Mouse (Mus musculus) testis, postnatal 14 days (tissue): ENCODE measurements around the gene Prkab1.

Source experiments
- DNase-seq: peaks from one replicate; pipeline ENCODE4 v3.0.0; 2021; ENCODE audit warnings: low spot score

Prkab1 gene

DNA sequence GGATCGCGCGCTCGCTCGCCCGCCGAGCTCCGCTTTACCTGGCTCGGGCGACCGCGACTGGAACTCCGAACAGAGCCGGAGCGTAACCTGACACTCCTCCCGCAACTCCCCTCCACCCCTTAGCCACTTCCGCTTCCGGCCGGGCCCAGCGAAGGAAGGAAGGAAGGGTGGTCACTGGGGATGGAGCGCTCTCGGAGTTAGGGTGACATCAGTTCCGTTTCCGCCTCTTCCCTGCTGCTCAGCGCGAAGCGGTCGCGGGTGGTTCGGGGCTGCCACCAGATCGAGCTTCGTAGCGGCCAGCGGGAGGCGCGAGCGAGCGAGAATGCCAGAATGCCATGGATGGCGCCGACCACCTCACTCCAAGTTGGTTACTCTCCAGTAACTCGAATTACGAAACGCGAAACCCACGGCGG, at the start of gene Prkab1:
Gene Prkab1 (minus strand): TSS at position 182 of the 413 bp plus-strand sequence.
- peak; percentile 90 for DNase-seq

DNA sequence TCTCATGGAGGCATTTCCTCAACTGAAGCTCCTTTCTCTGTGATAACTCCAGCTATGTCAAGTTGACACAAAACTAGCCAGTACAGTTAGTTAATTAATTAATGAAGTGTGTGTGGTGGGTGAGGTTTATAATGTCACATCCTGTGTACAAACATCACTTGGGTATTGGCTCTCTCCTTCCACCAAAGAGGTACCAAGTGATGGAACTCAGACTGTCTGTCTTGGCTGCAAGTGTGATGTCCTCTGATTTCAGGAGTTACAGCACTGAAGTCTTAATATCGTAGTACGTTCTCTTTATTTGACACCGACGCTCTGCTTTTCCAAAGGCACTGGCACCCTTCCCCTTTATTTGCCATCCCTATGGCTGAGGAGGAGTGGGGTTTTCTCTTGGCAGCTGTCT, 45.3 kb upstream of the Prkab1 start:
- DNase-seq: no peak

DNA sequence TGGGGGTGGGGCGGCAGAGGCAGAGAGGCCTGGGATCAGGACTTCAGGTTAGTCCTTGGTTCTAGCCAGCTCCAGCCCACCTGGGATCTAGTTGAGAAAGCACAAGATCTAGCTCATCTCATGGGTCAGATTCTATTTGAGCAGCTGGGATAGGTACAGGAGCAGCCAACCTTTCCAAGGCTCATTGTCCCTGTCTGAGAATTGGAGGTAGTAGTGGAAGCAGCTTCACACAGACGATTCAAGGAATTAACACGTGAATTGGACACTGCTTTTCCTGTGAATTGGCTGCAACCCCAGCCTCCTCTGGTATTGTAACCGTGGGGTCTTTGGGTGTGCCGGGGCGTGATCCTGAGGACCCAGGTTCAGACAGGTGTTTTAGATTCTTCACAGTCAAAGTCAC, 28.5 kb upstream of the Prkab1 start:
- DNase-seq: no peak

DNA sequence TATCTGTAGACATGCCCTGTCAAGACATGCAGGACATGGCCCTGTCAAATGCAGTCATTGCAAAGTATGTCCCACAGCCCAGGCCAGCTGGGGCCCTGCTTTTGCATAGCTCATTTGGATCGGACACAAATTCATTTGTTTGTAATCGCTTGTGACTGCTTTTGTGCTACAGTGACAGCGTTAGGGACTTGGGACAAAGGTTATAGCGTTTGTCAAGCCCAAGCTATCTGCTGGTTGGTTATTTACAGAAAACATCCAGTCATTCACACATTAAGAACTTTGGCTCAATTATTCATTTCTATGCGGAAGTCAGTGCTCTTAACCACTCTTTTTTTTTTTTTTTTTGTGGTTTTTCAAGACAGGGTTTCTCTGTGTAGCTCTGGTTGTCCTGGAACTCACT, 27.9 kb upstream of the Prkab1 start:
- no peak for DNase-seq

DNA sequence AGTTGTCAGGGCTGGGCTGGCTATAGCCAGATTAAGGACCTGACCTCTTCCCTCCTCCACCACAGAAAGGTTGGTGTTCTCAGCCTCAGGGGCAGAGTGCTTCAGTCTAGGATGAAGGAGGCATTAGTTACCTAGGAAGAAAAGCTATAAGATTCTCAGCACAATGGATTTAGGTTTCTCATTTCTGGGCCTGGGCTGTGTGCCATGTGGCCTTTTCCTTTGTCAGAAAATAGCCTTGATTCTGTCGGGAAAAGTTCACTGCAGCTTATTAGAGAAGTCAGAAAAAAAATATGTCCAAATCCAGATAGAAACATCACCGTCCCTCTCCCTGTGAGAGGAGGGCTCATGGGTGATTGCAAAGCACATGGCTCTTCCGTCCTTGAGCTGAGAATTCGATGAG, 25.5 kb upstream of the Prkab1 start:
- no peak for DNase-seq

- no peak for DNase-seq
Measured at GRCm38 (mm10) chr5:116048321-116048720, 24.0 kb upstream of the Prkab1 start.

GRCm38 (mm10) chr5:116046246-116046645, 21.9 kb upstream of the Prkab1 start:
- no peak for DNase-seq

GRCm38 (mm10) chr5:116045581-116045980, 21.3 kb upstream of the Prkab1 start:
- no peak for DNase-seq

- DNase-seq: no peak
Measured at GRCm38 (mm10) chr5:116042241-116042640, 17.9 kb upstream of the Prkab1 start.

- no peak for DNase-seq
Measured at GRCm38 (mm10) chr5:116039706-116040105, 15.4 kb upstream of the Prkab1 start.

GRCm38 (mm10) chr5:116037731-116038130, 13.4 kb upstream of the Prkab1 start:
- DNase-seq: no peak

- no peak for DNase-seq
Measured at GRCm38 (mm10) chr5:116036465-116036864, 12.2 kb upstream of the Prkab1 start.

GRCm38 (mm10) chr5:116031190-116031577, 6.9 kb upstream of the Prkab1 start:
- peak; percentile 68 for DNase-seq

GRCm38 (mm10) chr5:116030566-116031189, 6.4 kb upstream of the Prkab1 start:
- no peak for DNase-seq

- DNase-seq: no peak
Measured at GRCm38 (mm10) chr5:116029071-116029470, 4.8 kb upstream of the Prkab1 start.

DNA sequence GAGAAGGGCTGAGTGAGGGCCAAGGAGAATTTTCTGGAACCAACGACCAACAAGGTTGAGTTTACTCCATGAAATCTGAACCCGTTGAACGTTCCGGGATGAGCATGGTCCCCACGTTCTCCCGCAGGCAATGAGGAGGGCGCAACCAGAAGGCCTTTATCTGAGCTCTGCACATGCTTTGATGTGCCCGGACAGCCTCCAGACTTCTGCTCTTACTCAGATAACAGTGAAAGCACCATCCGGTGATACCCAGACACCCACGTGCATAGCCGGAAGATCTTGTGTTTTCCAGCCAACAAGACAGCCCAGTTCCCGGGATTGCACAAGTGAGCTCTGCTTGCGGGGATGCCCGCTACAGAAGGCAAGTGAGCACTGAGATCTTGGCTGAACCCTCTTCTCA, 2.3 kb upstream of the Prkab1 start:
- no peak for DNase-seq

- DNase-seq: no peak
Measured at GRCm38 (mm10) chr5:116026107-116026506, 1.8 kb upstream of the Prkab1 start.

- DNase-seq: no peak
Measured at GRCm38 (mm10) chr5:116023821-116024284, 455 bp downstream of the Prkab1 start.

- DNase-seq: no peak
Measured at GRCm38 (mm10) chr5:116023251-116023661, 1.1 kb downstream of the Prkab1 start.

- no peak for DNase-seq
Measured at GRCm38 (mm10) chr5:116022658-116023200, 1.6 kb downstream of the Prkab1 start.

DNA sequence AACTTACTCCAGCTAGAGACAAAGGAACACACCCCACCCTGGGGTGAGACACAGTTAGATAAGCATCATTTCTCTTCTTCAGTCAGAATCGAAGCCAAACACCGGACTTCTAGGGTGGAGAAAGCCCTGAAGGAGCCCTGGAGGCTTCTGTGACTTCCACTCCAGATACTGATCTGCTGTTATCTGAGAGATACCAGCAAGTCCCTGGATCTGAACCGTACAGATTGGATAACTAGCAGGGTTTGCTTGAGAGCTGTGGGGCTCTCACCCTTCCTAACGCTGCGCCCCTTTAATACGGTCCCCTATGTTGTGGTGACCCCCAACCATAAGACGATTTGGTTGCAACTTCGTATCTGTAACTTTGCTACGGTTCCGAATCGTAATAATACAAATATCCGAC, 2.2 kb downstream of the Prkab1 start:
- DNase-seq: no peak

DNA sequence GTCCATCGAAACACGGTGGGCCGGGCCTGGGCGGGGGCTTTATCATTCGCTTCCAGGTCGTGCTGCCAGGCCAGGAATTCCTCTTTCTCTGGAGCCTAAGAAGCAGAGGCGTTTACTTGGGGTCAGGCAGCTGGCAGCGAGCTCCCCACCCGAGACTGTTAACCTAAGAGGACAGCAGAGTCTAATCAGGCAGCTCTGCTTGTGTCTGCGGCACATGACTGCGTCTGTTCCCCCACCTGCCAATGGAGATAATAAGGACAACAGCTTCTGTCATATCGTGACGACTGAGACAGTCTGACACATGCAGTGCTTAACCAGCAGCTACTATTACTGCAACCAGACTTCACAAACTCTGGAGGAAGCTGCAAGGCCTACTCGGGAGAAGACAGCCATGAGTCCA, 2.8 kb downstream of the Prkab1 start:
- no peak for DNase-seq

DNA sequence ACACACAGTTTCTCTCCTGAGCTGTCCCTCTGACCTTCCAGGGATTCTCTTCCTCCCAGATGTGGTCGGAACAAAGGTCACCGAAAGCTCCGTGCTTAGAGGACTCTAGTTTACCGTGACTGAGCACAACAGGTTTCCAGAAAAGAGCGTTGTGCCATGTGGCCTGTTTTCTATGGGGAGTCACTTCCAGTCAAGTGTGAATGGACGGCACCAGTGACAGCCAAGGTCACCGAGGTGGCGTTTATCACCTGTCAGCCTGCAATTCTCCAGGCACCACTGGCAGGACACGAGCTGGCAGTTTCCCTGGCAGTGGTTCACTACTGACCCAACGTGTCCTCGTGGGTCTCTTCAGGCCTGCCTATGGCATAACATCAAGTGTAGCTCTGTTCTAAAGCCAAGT, 4.9 kb downstream of the Prkab1 start:
- no peak for DNase-seq

GRCm38 (mm10) chr5:116018784-116019183, 5.5 kb downstream of the Prkab1 start:
- no peak for DNase-seq
